Mouse (Mus musculus): ENCODE results near the gene Cux2. TPM values are rescaled to one million over a fixed set of nuclear protein-coding genes. Genes with fewer than 3 reads are reported as not detected.
A peak's percentile ranks its signal among the peaks of the same experiment; 100 is the strongest.
"Not testable (repeated sequence)": the region's sequence is repeated elsewhere in the genome, so short reads cannot be mapped to it uniquely, and the experiment has no call there.

Gene Cux2
- polyA plus RNA-seq, 1 experiment from 2014 or later, result 5.9 TPM

- Histone ChIP-seq H3K4me3 (no peak overlapping the region), H3K9ac (no peak overlapping the region), H3K27ac (no peak overlapping the region), H3K4me1 (no peaks in the 10 kb centered on the region), H3K27me3 (no peaks in the 10 kb centered on the region), H3K9me3 (peaks cover 8% of the 10 kb centered on the region; the same call in 1 of the 2 replicates), H3K4me2 (replicated peaks) (no peak overlapping the region), H3K36me3 (peaks cover 53% of the 10 kb centered on the region)
- WGBS, result 84% methylated on average over 11 of the region's 11 CpGs
- no peak for ATAC-seq (ENCODE audit: insufficient number of reproducible peaks, insufficient read depth, low FRiP score, low TSS enrichment)
These were observed 193.2 kb downstream of the Cux2 start for GRCm38 (mm10) chr5:121856740-121857139.

GRCm38 (mm10) chr5:121854768-121855167 lies 195.1 kb downstream of the Cux2 start:
- peaks cover 12% of the 10 kb centered on the region for H3K4me1 ChIP-seq
- no peak overlapping the region for H3K4me2 ChIP-seq (replicated peaks)
- H3K36me3 ChIP-seq, result peaks cover 56% of the 10 kb centered on the region
- no peak overlapping the region for H3K27ac ChIP-seq
- H3K9me3 ChIP-seq, result no peaks in the 10 kb centered on the region
- no peaks in the 10 kb centered on the region for H3K27me3 ChIP-seq
- H3K4me3 ChIP-seq, result no peak overlapping the region
- no peak for ATAC-seq (ENCODE audit: insufficient number of reproducible peaks, insufficient read depth, low FRiP score, low TSS enrichment)
- H3K9ac ChIP-seq, result no peak overlapping the region
- WGBS, result 78% methylated on average over 10 of the region's 10 CpGs

GRCm38 (mm10) chr5:121853368-121854051 lies 196.4 kb downstream of the Cux2 start:
- Histone ChIP-seq H3K4me2 (replicated peaks) (no peak overlapping the region), H3K27me3 (no peaks in the 10 kb centered on the region), H3K9me3 (no peaks in the 10 kb centered on the region), H3K9ac (no peak overlapping the region), H3K4me1 (peaks cover 16% of the 10 kb centered on the region), H3K27ac (no peak overlapping the region), H3K4me3 (no peak overlapping the region), H3K36me3 (peaks cover 56% of the 10 kb centered on the region)
- no peak for ATAC-seq (ENCODE audit: insufficient number of reproducible peaks, insufficient read depth, low FRiP score, low TSS enrichment)
- WGBS, result 86% methylated on average over 9 of the region's 9 CpGs

- ATAC-seq (ENCODE audit: insufficient number of reproducible peaks, insufficient read depth, low FRiP score, low TSS enrichment), result no peak
- H3K4me1 ChIP-seq, result peaks cover 16% of the 10 kb centered on the region
- peaks cover 41% of the 10 kb centered on the region for H3K36me3 ChIP-seq
- peaks cover 8% of the 10 kb centered on the region; the same call in 1 of the 2 replicates for H3K27me3 ChIP-seq
- H3K4me3 ChIP-seq, result peak overlapping the region; percentile 83
- H3K9ac ChIP-seq, result peak overlapping the region; percentile 80
- H3K9me3 ChIP-seq, result no peaks in the 10 kb centered on the region
- no peak overlapping the region for H3K27ac ChIP-seq
- H3K4me2 ChIP-seq (replicated peaks), result peak overlapping the region; percentile 71
- WGBS, result 38% methylated on average over 20 of the region's 20 CpGs
These were observed 200.2 kb downstream of the Cux2 start for GRCm38 (mm10) chr5:121849478-121850349.

GRCm38 (mm10) chr5:121848743-121849142 lies 201.2 kb downstream of the Cux2 start, which contains the start of gene Pheta1:
Pheta1 (plus strand) TSS chr5:121848984.
- WGBS, result under 1% methylated on average over 36 of the region's 42 CpGs
- no peaks in the 10 kb centered on the region for H3K9me3 ChIP-seq
- peak; percentile 87 for ATAC-seq (ENCODE audit: insufficient number of reproducible peaks, insufficient read depth, low FRiP score, low TSS enrichment)

GRCm38 (mm10) chr5:121848035-121848519 lies 201.8 kb downstream of the Cux2 start:
- peaks cover 16% of the 10 kb centered on the region for H3K4me1 ChIP-seq
- WGBS, result under 1% methylated on average over 17 of the region's 17 CpGs
- no peak for ATAC-seq (ENCODE audit: insufficient number of reproducible peaks, insufficient read depth, low FRiP score, low TSS enrichment)
- peaks cover 23% of the 10 kb centered on the region for H3K27me3 ChIP-seq
- peaks cover 25% of the 10 kb centered on the region for H3K36me3 ChIP-seq
- H3K27ac ChIP-seq, result peak overlapping the region; percentile 84
- peak overlapping the region; percentile 83 for H3K4me3 ChIP-seq
- H3K9me3 ChIP-seq, result no peaks in the 10 kb centered on the region
- H3K4me2 ChIP-seq (replicated peaks), result peak overlapping the region; percentile 71
- H3K9ac ChIP-seq, result peak overlapping the region; percentile 50

More at GRCm38 (mm10) chr5:121848743-121849142, 201.2 kb downstream of the Cux2 start, which contains the start of gene Pheta1:
- Histone ChIP-seq H3K4me1 (peaks cover 16% of the 10 kb centered on the region), H3K9ac (peak within 1 kb of the TSS; percentile 80), H3K27me3 (peaks cover 17% of the 10 kb centered on the region), H3K4me2 (replicated peaks) (peak within 1 kb of the TSS; percentile 71), H3K4me3 (peak within 1 kb of the TSS; percentile 83), H3K27ac (peak within 1 kb of the TSS; percentile 84), H3K36me3 (peaks cover 31% of the 10 kb centered on the region)

GRCm38 (mm10) chr5:121847269-121847668 lies 202.6 kb downstream of the Cux2 start:
- Histone ChIP-seq H3K4me1 (peaks cover 16% of the 10 kb centered on the region), H3K36me3 (peaks cover 17% of the 10 kb centered on the region), H3K27me3 (peaks cover 28% of the 10 kb centered on the region)
- H3K9ac ChIP-seq; H3K27ac ChIP-seq; H3K4me2 ChIP-seq (replicated peaks); H3K4me3 ChIP-seq; ATAC-seq (ENCODE audit: insufficient number of reproducible peaks, insufficient read depth, low FRiP score, low TSS enrichment); H3K9me3 ChIP-seq: not testable (repeated sequence)
- WGBS, result 80% methylated on average over 3 of the region's 3 CpGs

DNA sequence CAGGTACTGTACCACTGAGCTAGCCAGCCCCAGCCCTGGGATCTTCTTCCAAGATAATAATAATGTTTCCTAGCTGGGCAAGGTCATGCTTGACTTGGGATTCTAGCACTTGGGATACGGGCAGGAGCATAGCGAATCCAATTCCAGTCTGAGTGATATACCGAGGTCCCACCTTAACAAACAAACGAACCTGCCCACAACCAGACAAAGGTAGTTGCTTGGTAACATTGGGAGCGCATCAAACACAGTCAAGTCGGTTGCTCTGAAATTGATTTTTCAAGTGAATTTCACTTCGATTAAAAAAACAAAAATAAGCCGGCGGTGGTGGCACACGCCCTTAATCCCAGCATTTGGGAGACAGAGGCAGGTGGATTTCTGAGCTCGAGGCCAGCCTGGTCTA lies 203.6 kb downstream of the Cux2 start:
- H3K4me3 ChIP-seq, result no peak overlapping the region
- H3K4me2 ChIP-seq (replicated peaks), result no peak overlapping the region
- H3K27me3 ChIP-seq, result peaks cover 35% of the 10 kb centered on the region
- H3K36me3 ChIP-seq, result peaks cover 7% of the 10 kb centered on the region
- H3K4me1 ChIP-seq, result peaks cover 16% of the 10 kb centered on the region
- 79% methylated on average over 11 of the region's 11 CpGs for WGBS
- ATAC-seq (ENCODE audit: insufficient number of reproducible peaks, insufficient read depth, low FRiP score, low TSS enrichment), result no peak
- no peak overlapping the region for H3K9ac ChIP-seq
- H3K27ac ChIP-seq, result no peak overlapping the region
- H3K9me3 ChIP-seq, result no peaks in the 10 kb centered on the region

- Histone ChIP-seq H3K4me2 (replicated peaks) (no peak overlapping the region), H3K27ac (no peak overlapping the region), H3K9me3 (no peaks in the 10 kb centered on the region), H3K4me3 (no peak overlapping the region), H3K9ac (no peak overlapping the region), H3K27me3 (peaks cover 38% of the 10 kb centered on the region), H3K36me3 (no peaks in the 10 kb centered on the region), H3K4me1 (peaks cover 10% of the 10 kb centered on the region)
- no peak for ATAC-seq (ENCODE audit: insufficient number of reproducible peaks, insufficient read depth, low FRiP score, low TSS enrichment)
- WGBS, result 23% methylated on average over 4 of the region's 4 CpGs
These were observed 204.5 kb downstream of the Cux2 start for GRCm38 (mm10) chr5:121845361-121845760.

- peak overlapping the region; percentile 64 for H3K4me2 ChIP-seq (replicated peaks)
- no peaks in the 10 kb centered on the region for H3K9me3 ChIP-seq
- WGBS, result 12% methylated on average over 17 of the region's 17 CpGs
- ATAC-seq (ENCODE audit: insufficient number of reproducible peaks, insufficient read depth, low FRiP score, low TSS enrichment), result no peak
- no peak overlapping the region for H3K9ac ChIP-seq
- no peaks in the 10 kb centered on the region for H3K36me3 ChIP-seq
- H3K27me3 ChIP-seq, result peaks cover 51% of the 10 kb centered on the region
- H3K4me1 ChIP-seq, result peaks cover 8% of the 10 kb centered on the region
- peak overlapping the region; percentile 44; the same call in 1 of the 2 replicates for H3K4me3 ChIP-seq
- no peak overlapping the region for H3K27ac ChIP-seq
These were observed 206.6 kb downstream of the Cux2 start for GRCm38 (mm10) chr5:121843138-121843905.

GRCm38 (mm10) chr5:121842665-121843118 lies 207.2 kb downstream of the Cux2 start:
- peak overlapping the region; percentile 64 for H3K4me2 ChIP-seq (replicated peaks)
- no peaks in the 10 kb centered on the region for H3K36me3 ChIP-seq
- no peak overlapping the region for H3K27ac ChIP-seq
- peaks cover 57% of the 10 kb centered on the region for H3K27me3 ChIP-seq
- peaks cover 15% of the 10 kb centered on the region for H3K4me1 ChIP-seq
- under 1% methylated on average over 33 of the region's 33 CpGs for WGBS
- H3K9ac ChIP-seq, result peak overlapping the region; percentile 47
- peak overlapping the region; percentile 44 for H3K4me3 ChIP-seq
- no peaks in the 10 kb centered on the region for H3K9me3 ChIP-seq
- ATAC-seq (ENCODE audit: insufficient number of reproducible peaks, insufficient read depth, low FRiP score, low TSS enrichment), result peak; percentile 24; the same call in 1 of the 2 replicates
